Comparison of ENCODE assay signal across 20 mouse cellular contexts in the genomic region with DNA sequence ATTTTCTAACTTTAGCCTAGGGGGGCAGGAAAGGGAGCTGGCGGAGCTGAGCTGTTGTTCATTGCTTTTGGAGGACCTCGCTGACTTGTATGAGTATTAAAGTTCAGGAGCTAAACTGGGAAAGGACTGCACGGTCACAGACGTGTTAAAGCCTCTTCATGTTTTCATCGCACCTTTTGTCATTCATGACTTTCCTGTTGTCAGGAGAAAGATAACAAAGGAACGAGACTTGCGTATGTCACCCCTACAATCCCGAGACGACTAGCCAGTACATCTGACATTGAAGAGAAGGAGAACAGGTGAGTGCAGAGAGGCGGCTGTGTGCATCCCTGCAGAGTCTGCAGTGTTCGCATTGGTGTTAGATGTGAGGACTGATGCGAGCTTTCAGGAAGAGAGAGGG.
A peak's percentile ranks its signal among the peaks of the same experiment; 100 is the strongest.
DNase-seq lines count a peak whose midpoint lies in the region; ATAC-seq and TF ChIP-seq lines count a peak whose summit lies in the region.
"Had no signal": no experiment of that assay in that cellular context is flagged by ENCODE, and none has a peak within 500 bp of the region (broad histone marks: within the 10 kb centered on the region; RNA-seq: fewer than 3 reads in every experiment).

No protein-coding gene starts in this region.

- no peak overlapping the region for H3K9ac ChIP-seq in heart, embryonic 13.5 days
- H3K9ac ChIP-seq in midbrain, embryonic 11.5 days (ENCODE audit: low read length) = no peak overlapping the region
- H3K9ac ChIP-seq in midbrain, postnatal 0 days (replicated peaks; ENCODE audit: low read length, poor library complexity, severe bottlenecking) = no peak overlapping the region
- H3K9ac ChIP-seq in forebrain, postnatal 0 days = no peak overlapping the region
- H3K9ac ChIP-seq: embryonic facial prominence, embryonic 12.5 days; forebrain, embryonic 13.5 days; forebrain, embryonic 15.5 days had no signal

- 45% methylated on average over 12 of the region's 12 CpGs for WGBS in heart, embryonic 13.5 days
- WGBS in midbrain, embryonic 11.5 days = 82% methylated on average over 12 of the region's 12 CpGs
- WGBS in midbrain, postnatal 0 days = 77% methylated on average over 12 of the region's 12 CpGs
- 86% methylated on average over 12 of the region's 12 CpGs for WGBS in forebrain, postnatal 0 days
- 87% methylated on average over 12 of the region's 12 CpGs for WGBS in hindbrain, embryonic 10.5 days

- H3K9me3 ChIP-seq in heart, embryonic 13.5 days = no peaks in the 10 kb centered on the region
- H3K9me3 ChIP-seq in midbrain, embryonic 11.5 days (ENCODE audit: control insufficient read depth, low read length) = no peaks in the 10 kb centered on the region
- no peaks in the 10 kb centered on the region for H3K9me3 ChIP-seq in midbrain, postnatal 0 days (ENCODE audit: low read length)
- no peaks in the 10 kb centered on the region for H3K9me3 ChIP-seq in forebrain, postnatal 0 days (ENCODE audit: low read length)
- H3K9me3 ChIP-seq in hindbrain, embryonic 10.5 days = no peaks in the 10 kb centered on the region
- H3K9me3 ChIP-seq: embryonic facial prominence, embryonic 10.5 days; embryonic facial prominence, embryonic 12.5 days; forebrain, embryonic 13.5 days; forebrain, embryonic 15.5 days had no signal

- H3K36me3 ChIP-seq in heart, embryonic 13.5 days = peaks cover 71% of the 10 kb centered on the region
- no peaks in the 10 kb centered on the region; the same call in 1 of the 2 replicates for H3K36me3 ChIP-seq in midbrain, embryonic 11.5 days (ENCODE audit: control insufficient read depth, insufficient read depth, low read length)
- H3K36me3 ChIP-seq in midbrain, postnatal 0 days (ENCODE audit: insufficient read depth, low read length) = peaks cover 16% of the 10 kb centered on the region
- peaks cover 26% of the 10 kb centered on the region for H3K36me3 ChIP-seq in forebrain, postnatal 0 days (ENCODE audit: insufficient read depth)
- H3K36me3 ChIP-seq in hindbrain, embryonic 10.5 days = peaks cover 58% of the 10 kb centered on the region

- ATAC-seq in heart, embryonic 13.5 days (ENCODE audit: extremely low read depth, insufficient number of reproducible peaks, low FRiP score, low TSS enrichment) = no peak
- ATAC-seq in midbrain, embryonic 11.5 days (ENCODE audit: low FRiP score) = 0 out of 2 replicates have a peak, but pooled peaks have one; percentile 24
- no peak for ATAC-seq in midbrain, postnatal 0 days (ENCODE audit: low FRiP score)
- no peak for ATAC-seq in forebrain, postnatal 0 days
- ATAC-seq: forebrain, embryonic 13.5 days; forebrain, embryonic 15.5 days had no signal

- H3K27me3 ChIP-seq in heart, embryonic 13.5 days (replicated peaks) = no peaks in the 10 kb centered on the region
- no peaks in the 10 kb centered on the region for H3K27me3 ChIP-seq in midbrain, embryonic 11.5 days (ENCODE audit: control insufficient read depth, insufficient read depth, low read length)
- H3K27me3 ChIP-seq in midbrain, postnatal 0 days (ENCODE audit: insufficient read depth, low read length) = no peaks in the 10 kb centered on the region
- H3K27me3 ChIP-seq in forebrain, postnatal 0 days (ENCODE audit: insufficient read depth, low read length) = no peaks in the 10 kb centered on the region
- H3K27me3 ChIP-seq in hindbrain, embryonic 10.5 days (ENCODE audit: insufficient read depth, poor library complexity, severe bottlenecking) = no peaks in the 10 kb centered on the region
- H3K27me3 ChIP-seq: embryonic facial prominence, embryonic 12.5 days; forebrain, embryonic 13.5 days; forebrain, embryonic 15.5 days had no signal

- H3K4me1 ChIP-seq in heart, embryonic 13.5 days = peaks cover 11% of the 10 kb centered on the region
- no peaks in the 10 kb centered on the region for H3K4me1 ChIP-seq in midbrain, embryonic 11.5 days (ENCODE audit: control insufficient read depth, insufficient read depth, low read length)
- H3K4me1 ChIP-seq in midbrain, postnatal 0 days (ENCODE audit: insufficient read depth, low read length) = no peaks in the 10 kb centered on the region
- no peaks in the 10 kb centered on the region for H3K4me1 ChIP-seq in forebrain, postnatal 0 days (ENCODE audit: insufficient read depth)
- no peaks in the 10 kb centered on the region for H3K4me1 ChIP-seq in hindbrain, embryonic 10.5 days (replicated peaks)
- H3K4me1 ChIP-seq: embryonic facial prominence, embryonic 10.5 days; embryonic facial prominence, embryonic 12.5 days; forebrain, embryonic 13.5 days; forebrain, embryonic 15.5 days had no signal

- H3K4me2 ChIP-seq in heart, embryonic 13.5 days = no peak overlapping the region
- H3K4me2 ChIP-seq in midbrain, embryonic 11.5 days = no peak overlapping the region
- H3K4me2 ChIP-seq in midbrain, postnatal 0 days (ENCODE audit: low read depth, low read length, poor library complexity, severe bottlenecking) = no peak overlapping the region
- H3K4me2 ChIP-seq in forebrain, postnatal 0 days (ENCODE audit: low read depth) = no peak overlapping the region
- H3K4me2 ChIP-seq: embryonic facial prominence, embryonic 12.5 days; forebrain, embryonic 13.5 days; forebrain, embryonic 15.5 days had no signal

- TF ChIP-seq CTCF in midbrain, postnatal 0 days (IDR thresholded peaks at IDR 0.05) = no peak
- no peak for TF ChIP-seq CTCF in forebrain, postnatal 0 days (IDR thresholded peaks at IDR 0.05; ENCODE audit: low read depth)

- H3K4me3 ChIP-seq in heart, embryonic 13.5 days = no peak overlapping the region
- no peak overlapping the region for H3K4me3 ChIP-seq in midbrain, embryonic 11.5 days (ENCODE audit: low read depth, low read length)
- H3K4me3 ChIP-seq in midbrain, postnatal 0 days (ENCODE audit: low read depth, low read length) = no peak overlapping the region
- H3K4me3 ChIP-seq in forebrain, postnatal 0 days (ENCODE audit: low read depth, low read length) = no peak overlapping the region
- H3K4me3 ChIP-seq in hindbrain, embryonic 10.5 days = no peak overlapping the region
- H3K4me3 ChIP-seq: embryonic facial prominence, embryonic 10.5 days; embryonic facial prominence, embryonic 12.5 days; forebrain, embryonic 13.5 days; forebrain, embryonic 15.5 days had no signal

- no peak for DNase-seq in heart, adult 18-20 months
- DNase-seq in midbrain, embryonic 11.5 days (ENCODE audit: low spot score, missing footprints) = no peak
- no peak for DNase-seq in midbrain, postnatal 0 days (ENCODE audit: low spot score)
- peak; percentile 51 for DNase-seq in ES-CJ7 (ENCODE audit: low read depth, low spot score)
- peak; percentile 58 for DNase-seq in ZHBTc4 (ENCODE audit: low read depth, low spot score)
- DNase-seq in forebrain, postnatal 0 days = no peak
- no peak for DNase-seq in hindbrain, embryonic 10.5 days (ENCODE audit: low spot score)
- DNase-seq: adrenal gland, adult 2 months; adrenal gland, postnatal 14 days; adrenal gland, postnatal 36 days; cerebellum, adult 11-12 months; cerebellum, adult 2 months; cerebellum, adult 9-10 months; cerebellum, postnatal 10 days; cerebellum, postnatal 25 days had no signal

- peak overlapping the region; percentile 59 for H3K27ac ChIP-seq in heart, embryonic 13.5 days (replicated peaks)
- H3K27ac ChIP-seq in midbrain, embryonic 11.5 days (ENCODE audit: low read depth, low read length) = no peak overlapping the region
- no peak overlapping the region for H3K27ac ChIP-seq in midbrain, postnatal 0 days (ENCODE audit: low read depth, low read length)
- no peak overlapping the region for H3K27ac ChIP-seq in forebrain, postnatal 0 days (ENCODE audit: low read depth, low read length)
- H3K27ac ChIP-seq in hindbrain, embryonic 10.5 days = no peak overlapping the region
- H3K27ac ChIP-seq: embryonic facial prominence, embryonic 10.5 days; embryonic facial prominence, embryonic 12.5 days; forebrain, embryonic 13.5 days; forebrain, embryonic 15.5 days had no signal

Comparison
In these comparisons a context has a peak if more than half of its experiments do, and no peak if none do; other contexts are left out.
1. DNase-seq: peak in ES-CJ7 (single experiment) and ZHBTc4 (single experiment); none in heart, adult 18-20 months (0 of 2), midbrain, embryonic 11.5 days (single experiment), midbrain, postnatal 0 days (single experiment), forebrain, postnatal 0 days (single experiment) and hindbrain, embryonic 10.5 days (single experiment).